Mouse (Mus musculus) left cerebral cortex, adult 2 months (tissue): ENCODE data around the gene Rab30. TPM values are rescaled to one million over a fixed set of nuclear protein-coding genes. Genes with fewer than 3 reads are reported as not detected.

Source experiments
- DNase-seq, 2 experiments: peaks; one replicate each; pipeline ENCODE4 v3.0.0; 2021 to 2022; ENCODE audit warnings: low spot score in 2 of 2, mixed read lengths in 1 of 2; ENCODE audit errors: extremely low spot score in 1 of 2
- H3K27ac ChIP-seq: fragments of 200-600 bp; 2 replicates; pipeline ENCODE4 v1.8.1; 2022
- H3K4me3 ChIP-seq: fragments of 200-600 bp; 2 replicates; pipeline ENCODE4 v1.8.1; 2022
- CTCF ChIP-seq: fragments of 200-600 bp; IDR thresholded peaks from 2 replicates; pipeline ENCODE4 v1.8.1; 2022; ENCODE audit warnings: antibody characterized with exemption, mild to moderate bottlenecking, moderate library complexity
- intact Hi-C: fragments of 180-260 bp; cut with DNase I; formaldehyde crosslinking; loops from one replicate; pipeline ENCODE4 v1.15.1; 2025
- long read RNA-seq, 2 experiments: library from polyadenylated mRNA; stranded (forward); transcript quantifications; one replicate each; pipeline ENCODE4 v2.0.0; 2021; ENCODE audit warnings: borderline mapping rate in 2 of 2
- total RNA-seq, 2 experiments: library from RNA; stranded (reverse); gene quantifications; 2 replicates each; pipeline ENCODE4 v1.2.3; 2021

The Rab30 gene
- total RNA-seq: 10 to 100 TPM; 38.7 to 43.6 TPM
- long read RNA-seq, experiment 1, full-length matches to known transcripts: 2 of 5 reads
- long read RNA-seq, experiment 1, partial matches to known transcripts: 0 of 5 reads
- long read RNA-seq, experiment 1, other reads (novel, unspliced or antisense): 3 of 5 reads
- long read RNA-seq, experiment 2, partial matches to known transcripts: 0 of 5 reads
- long read RNA-seq, experiment 2, other reads (novel, unspliced or antisense): 5 of 5 reads

DNA sequence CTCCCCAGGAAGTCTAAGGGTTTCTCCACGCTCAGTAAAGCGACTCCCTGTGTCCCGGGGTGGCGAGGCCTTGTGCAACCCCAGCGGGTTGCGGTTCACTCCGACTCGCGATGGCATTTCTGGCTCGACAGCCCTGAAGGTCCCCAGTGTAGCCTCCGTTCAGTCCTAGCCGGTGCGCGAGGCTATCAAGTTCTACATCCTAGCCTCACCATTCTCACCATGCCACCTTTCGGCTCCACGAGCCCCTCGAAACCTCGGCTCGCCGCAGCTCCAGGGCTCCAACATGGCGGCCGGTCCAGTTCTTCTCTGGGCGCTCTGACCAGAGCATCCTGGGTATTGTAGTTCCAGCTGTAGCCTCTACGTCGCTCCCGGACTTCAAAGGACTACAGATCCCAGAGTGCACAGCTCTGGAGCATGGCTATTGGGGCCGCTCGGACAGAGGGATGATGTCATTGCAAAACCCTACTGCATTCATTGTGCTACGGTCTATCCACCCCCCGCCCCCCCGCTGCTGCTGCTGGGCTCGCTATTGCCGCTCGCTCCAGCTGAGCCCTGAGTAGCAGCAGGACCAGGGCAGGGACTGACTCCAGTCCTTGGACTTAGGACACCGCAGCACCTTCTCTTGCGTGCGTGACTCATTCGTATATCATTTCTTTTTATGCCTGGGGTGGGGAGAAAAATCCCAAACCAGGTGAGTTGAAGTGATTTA lies at the start of gene Rab30:
Rab30 (plus strand) TSS at position 452 of the 709 bp plus-strand sequence.
- DNase-seq: peak; percentile 87 to 93
- peak within 1 kb of the TSS; percentile 95 for H3K27ac ChIP-seq
- peak within 1 kb of the TSS; percentile 75 for H3K4me3 ChIP-seq
- TF ChIP-seq CTCF: peak; percentile 24
- intact Hi-C loops: loop anchor here (2.0 to 5.0 kb wide), 3 partner anchors 73 to 125 kb away; partner anchors contain the start of gene Pcf11

DNA sequence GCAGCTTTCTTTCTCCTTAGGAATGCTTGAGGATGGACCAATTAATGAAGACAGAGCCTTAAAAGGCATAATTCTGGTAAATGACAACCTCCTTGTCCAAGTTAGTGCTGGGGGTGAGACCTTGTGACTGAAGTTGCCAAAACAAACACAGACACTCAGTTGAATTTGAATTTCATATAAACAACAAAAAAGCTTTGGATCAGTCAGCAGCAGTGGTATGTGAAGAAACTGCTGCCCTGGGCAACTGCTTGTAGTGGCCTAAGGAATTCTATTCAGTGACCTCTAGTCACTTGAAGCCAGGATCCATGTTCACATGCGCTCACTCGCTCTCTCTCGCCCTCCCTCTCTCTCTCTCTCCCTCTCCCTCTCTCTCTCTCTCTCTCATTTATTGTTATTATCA lies 45.0 kb upstream of the Rab30 start:
- H3K27ac ChIP-seq: no peak overlapping the region

DNA sequence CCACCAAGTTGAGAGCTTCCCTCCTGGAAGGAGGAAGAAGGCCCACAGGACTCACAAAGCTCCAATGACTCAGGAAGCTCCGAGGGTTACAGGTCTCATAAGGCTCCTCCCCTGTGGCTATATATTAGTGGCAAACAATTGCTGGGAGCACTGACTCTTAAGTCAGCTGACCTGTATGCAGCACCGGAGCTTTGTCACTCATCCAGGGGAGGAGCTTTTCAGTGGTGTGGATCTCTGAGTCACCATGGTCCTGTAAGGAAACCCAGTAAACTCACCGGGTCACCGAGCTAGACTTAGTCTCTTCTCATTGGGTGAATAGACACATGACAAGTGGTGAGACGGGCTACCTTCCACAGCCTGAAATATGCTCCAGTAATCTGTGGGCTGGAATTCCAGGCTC lies 42.6 kb upstream of the Rab30 start:
- Histone ChIP-seq H3K4me3 (no peak overlapping the region), H3K27ac (no peak overlapping the region)
- no peak for TF ChIP-seq CTCF
- intact Hi-C loops: no loop called here
- DNase-seq: no peak

More for the DNA sequence above, 45.0 kb upstream of the Rab30 start:
- DNase-seq: no peak
- intact Hi-C loops: no loop called here
- no peak for TF ChIP-seq CTCF
- H3K4me3 ChIP-seq: no peak overlapping the region

DNA sequence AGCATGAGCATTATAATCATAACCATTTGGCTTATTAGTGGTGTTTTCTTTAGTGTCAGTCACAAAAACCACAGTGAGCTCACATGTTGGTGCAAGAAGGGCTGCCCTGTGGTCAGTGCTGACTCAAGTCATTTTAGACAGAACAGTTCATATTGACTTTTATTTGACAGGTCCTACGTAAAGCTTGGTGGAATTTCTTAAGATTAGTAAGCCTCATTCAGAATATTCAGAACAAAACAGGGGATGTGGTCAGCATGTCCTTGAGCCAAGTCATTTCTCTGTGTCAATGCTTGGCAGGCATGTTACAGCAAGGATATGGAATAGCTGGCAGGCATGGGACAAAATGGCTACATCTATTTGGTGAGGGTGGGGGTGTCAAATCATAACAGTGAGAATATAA lies 37.7 kb upstream of the Rab30 start:
- DNase-seq: no peak
- TF ChIP-seq CTCF: no peak
- intact Hi-C loops: no loop called here
- no peak overlapping the region for H3K4me3 ChIP-seq
- no peak overlapping the region for H3K27ac ChIP-seq

DNA sequence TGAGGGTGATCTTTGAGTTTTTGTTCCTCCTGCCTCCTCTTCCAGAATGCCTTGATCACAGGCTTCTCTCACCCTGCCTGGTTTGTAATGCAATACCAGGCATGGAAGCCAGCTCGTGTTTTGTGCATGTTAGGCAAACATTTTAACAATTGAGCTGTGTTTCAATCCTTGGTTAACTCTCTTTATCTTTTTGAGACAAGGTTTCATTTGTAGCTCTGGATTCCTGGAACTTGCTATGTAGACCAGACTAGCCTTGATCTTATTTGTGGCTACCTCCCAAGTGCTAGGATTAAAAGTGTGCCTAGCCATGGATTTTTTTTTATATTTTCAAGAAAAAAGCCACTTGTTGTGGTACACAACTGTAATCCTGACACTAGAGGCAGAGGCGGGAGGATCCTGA lies 35.9 kb upstream of the Rab30 start:
- H3K4me3 ChIP-seq: no peak overlapping the region
- TF ChIP-seq CTCF: no peak
- no peak for DNase-seq
- no peak overlapping the region for H3K27ac ChIP-seq
- intact Hi-C loops: no loop called here

DNA sequence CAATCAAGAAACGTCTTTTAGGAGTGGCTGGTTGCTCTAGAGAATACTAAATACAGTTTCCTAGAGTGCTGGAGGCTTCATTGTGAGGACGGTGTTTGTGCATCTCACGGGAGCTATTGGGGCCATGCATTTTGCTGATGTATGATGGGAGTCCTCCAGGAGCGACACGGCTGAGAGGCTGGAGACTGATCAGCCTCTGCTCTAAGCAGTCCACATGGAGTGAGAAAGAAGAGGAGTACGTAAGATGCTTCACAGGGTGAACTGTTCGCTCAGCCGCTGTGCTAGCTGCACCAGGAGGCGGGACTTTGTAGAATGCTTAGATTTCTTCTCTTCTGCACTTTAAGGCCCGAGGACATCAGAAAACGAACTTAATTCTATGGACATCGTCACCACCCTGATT lies 34.7 kb upstream of the Rab30 start:
- intact Hi-C loops: no loop called here
- no peak for TF ChIP-seq CTCF
- DNase-seq: no peak
- H3K27ac ChIP-seq: no peak overlapping the region
- peak overlapping the region; percentile 3; the same call in 1 of the 2 replicates for H3K4me3 ChIP-seq

DNA sequence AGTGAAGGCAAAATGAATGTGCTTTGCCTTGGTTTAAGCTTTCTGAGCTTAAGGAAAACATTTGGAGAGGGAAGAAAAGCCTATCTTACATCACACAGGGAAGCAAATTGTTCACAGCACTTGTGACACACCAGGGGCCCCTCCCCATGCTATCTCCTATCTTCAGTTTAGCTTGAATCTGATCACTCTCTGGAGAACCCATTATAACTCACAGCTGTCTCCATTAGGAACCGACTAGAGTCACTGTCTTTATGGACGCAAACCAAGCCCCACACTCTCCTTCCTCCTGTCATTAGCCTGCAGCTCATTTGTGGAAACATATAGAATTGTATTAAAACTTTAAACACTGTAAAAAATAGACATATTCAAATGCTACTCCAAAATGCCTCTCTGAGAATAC lies 31.8 kb upstream of the Rab30 start:
- H3K4me3 ChIP-seq: no peak overlapping the region
- no peak for TF ChIP-seq CTCF
- H3K27ac ChIP-seq: no peak overlapping the region
- no peak for DNase-seq
- intact Hi-C loops: no loop called here

DNA sequence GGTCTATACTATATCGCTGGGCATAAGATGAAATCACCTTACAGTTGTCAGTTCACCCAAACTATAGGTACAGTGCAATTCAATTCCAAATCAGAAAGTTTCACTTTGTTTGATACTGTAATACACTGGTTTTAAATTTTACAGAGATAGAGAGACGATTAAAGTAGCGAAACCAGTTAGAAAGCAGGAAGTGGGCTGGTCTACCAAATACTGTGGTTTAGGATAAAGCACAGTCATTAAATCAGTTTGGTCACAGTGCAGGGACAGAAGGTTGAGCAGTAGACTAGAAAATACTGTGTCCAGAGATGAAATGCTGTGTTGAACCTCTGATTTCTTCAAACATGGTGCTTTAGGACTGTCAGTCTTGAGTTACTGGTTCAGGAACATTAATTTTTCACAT lies 29.8 kb upstream of the Rab30 start:
- H3K27ac ChIP-seq: no peak overlapping the region
- no peak overlapping the region for H3K4me3 ChIP-seq
- TF ChIP-seq CTCF: no peak
- intact Hi-C loops: no loop called here
- no peak for DNase-seq

DNA sequence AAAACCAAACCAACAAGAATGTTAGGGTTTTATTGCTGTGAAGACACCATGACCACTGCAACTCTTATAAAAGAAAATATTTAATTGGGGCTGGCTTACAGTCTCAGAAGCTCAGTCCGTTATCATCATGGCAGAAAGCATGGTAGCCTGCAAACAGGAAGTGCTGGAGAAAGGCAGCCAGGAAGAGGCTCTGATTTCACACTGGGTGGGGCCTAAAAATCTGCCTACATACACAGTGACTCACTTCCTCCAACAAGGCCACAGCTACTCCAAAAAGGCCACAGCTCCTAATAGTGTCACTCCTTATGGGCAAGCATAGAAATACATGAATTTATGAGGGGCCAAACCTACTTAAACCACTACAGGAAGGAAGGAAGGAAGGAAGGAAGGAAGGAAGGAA lies 26.3 kb upstream of the Rab30 start:
- no peak overlapping the region for H3K27ac ChIP-seq
- no peak overlapping the region for H3K4me3 ChIP-seq
- intact Hi-C loops: no loop called here
- no peak for DNase-seq
- TF ChIP-seq CTCF: no peak

DNA sequence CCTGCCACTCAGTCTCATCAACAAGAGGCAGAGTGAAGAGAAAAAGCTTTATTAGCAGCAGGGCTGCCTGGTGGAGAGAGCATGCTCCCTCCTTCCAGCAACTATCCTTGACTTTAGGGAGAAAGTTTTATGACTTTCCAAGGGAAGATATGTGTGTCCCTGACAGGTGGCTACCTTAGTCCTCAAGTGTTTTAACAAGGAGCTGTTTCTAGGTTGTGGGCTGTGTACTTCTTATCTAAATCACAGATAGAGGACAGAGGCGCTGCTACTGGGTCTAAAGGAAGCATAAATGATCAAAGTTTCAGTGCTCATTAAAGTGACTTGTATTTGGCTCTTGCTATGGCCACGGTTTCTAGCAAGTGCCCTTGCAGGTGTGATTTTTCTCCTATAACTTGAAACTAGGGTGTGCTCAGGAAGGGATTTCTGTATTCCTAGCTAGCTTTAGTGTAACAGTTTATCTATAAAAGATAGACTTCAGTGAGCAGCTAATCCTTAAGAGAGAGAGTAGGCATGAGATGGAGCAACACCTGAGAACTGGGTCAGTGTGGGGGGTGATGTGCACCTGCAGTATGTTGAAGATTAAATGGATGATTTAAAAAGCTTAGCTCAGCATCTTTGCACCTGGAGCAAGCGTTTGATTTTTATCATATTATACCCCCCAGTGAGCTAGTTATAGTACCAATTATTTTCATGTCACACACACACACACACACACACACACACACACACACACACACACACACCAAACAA lies 21.1 kb upstream of the Rab30 start:
- H3K27ac ChIP-seq: no peak overlapping the region
- no peak for TF ChIP-seq CTCF
- DNase-seq: no peak
- intact Hi-C loops: no loop called here
- no peak overlapping the region for H3K4me3 ChIP-seq

DNA sequence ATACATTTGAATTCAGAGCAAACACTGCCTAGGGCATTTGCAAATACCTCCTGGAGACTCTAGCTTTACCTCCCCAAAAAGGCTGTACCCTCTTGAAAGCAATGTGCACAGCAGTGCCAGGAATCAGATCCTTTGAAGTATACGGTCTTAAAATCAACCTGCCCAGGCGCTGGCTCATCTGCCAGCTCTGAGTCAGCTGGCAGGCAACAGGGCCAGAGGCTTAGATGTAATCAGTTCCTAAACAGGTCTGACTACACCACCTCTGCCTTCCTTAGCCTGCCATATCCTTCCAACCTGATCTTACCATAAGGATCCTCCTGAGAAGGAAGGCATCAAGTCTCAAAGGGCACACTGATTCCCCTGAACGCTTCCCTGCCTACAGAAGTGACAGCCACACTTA lies 17.7 kb upstream of the Rab30 start:
- H3K4me3 ChIP-seq: no peak overlapping the region
- DNase-seq: no peak
- TF ChIP-seq CTCF: no peak
- intact Hi-C loops: no loop called here
- H3K27ac ChIP-seq: no peak overlapping the region

DNA sequence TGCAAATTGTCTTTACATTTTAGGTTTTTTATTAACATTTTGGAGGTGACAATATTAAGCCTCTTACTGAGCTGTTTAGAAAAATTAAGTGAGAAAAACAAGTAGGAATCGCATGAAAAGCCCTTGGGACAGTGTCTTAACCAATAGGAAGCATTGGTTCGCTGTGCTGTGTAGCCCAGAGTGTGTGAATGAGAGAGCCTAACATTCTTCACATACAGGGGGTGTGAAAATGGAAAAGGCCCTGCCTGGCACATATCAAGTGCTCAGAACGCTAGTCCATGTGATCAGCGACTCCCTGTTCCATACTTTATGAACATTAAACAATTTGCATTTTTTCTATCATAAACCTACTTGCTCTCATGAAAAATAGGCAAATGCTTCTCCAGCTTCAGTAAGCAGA lies 17.1 kb upstream of the Rab30 start:
- TF ChIP-seq CTCF: no peak
- Histone ChIP-seq H3K4me3 (no peak overlapping the region), H3K27ac (no peak overlapping the region)
- DNase-seq: no peak
- intact Hi-C loops: no loop called here
